Mouse (Mus musculus): Measurements from ENCODE around the gene Smim9. TPM values are rescaled to one million over a fixed set of nuclear protein-coding genes. Genes with fewer than 3 reads are reported as not detected.

The Smim9 gene
- total RNA-seq, 2 experiments from 2014 or later = not detected

Other genes starting within 250 kb of the Smim9 start
- gene Gab3, start 78.3 kb downstream of the Smim9 start, total RNA-seq (2021) = 1 to 10 TPM; 3.3 TPM
- gene Dkc1, start 67.9 kb downstream of the Smim9 start, total RNA-seq (2021) = 10 to 100 TPM; 34.3 to 35.6 TPM
- 10 to 100 TPM; 28.7 to 32.4 TPM for gene Mpp1, start 32.8 kb downstream of the Smim9 start, total RNA-seq (2021)
- gene Fundc2, start 218.6 kb upstream of the Smim9 start, total RNA-seq (2021) = 100 to 1,000 TPM; 103 to 117 TPM
- gene F8, start 218.8 kb upstream of the Smim9 start, total RNA-seq (2021) = 1 to 10 TPM; 1.1 to 1.2 TPM

Data from gastrocnemius, postnatal 4 days (tissue).